29 mouse cellular contexts compared by ENCODE assay signal in the genomic region with DNA sequence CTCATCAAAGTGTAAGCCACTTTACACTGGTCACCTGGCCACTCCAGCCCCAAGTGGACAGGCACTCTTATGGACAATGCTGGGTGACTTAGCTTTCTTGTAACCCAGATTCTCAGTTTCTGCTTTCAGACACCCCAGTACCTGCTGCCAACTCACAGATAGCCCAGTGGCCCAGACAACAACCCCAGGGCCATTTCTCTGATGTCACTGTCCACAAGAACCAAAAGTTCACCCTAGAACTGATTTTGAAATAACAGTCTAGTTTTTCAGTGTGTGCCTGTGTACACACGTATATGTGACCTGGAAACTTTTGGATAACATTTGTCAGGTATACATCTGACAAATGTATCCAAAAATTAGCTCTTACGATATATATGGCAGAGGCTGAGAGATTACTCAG. TPM values are rescaled to one million over a fixed set of nuclear protein-coding genes. Genes with fewer than 3 reads are reported as not detected.
A peak's percentile ranks its signal among the peaks of the same experiment; 100 is the strongest.
DNase-seq lines count a peak whose midpoint lies in the region; ATAC-seq and TF ChIP-seq lines count a peak whose summit lies in the region.
"Had no signal": no experiment of that assay in that cellular context is flagged by ENCODE, and none has a peak within 500 bp of the region (broad histone marks: within the 10 kb centered on the region; RNA-seq: fewer than 3 reads in every experiment).

No protein-coding gene starts in this region.

- TF ChIP-seq POLR2A in liver, adult 2 months (IDR thresholded peaks at IDR 0.05; ENCODE audit: extremely low read depth, insufficient read depth, low read length) = no peak

- no peak overlapping the region for H3K4me2 ChIP-seq in liver, embryonic 12.5 days
- no peak overlapping the region for H3K4me2 ChIP-seq in liver, postnatal 0 days (ENCODE audit: low read depth, low read length)
- H3K4me2 ChIP-seq: embryonic facial prominence, embryonic 13.5 days; embryonic facial prominence, embryonic 15.5 days; forebrain, embryonic 12.5 days had no signal

- ATAC-seq in liver, embryonic 12.5 days = no peak
- peak; percentile 55 for ATAC-seq in liver, postnatal 0 days
- ATAC-seq: activated CD4-positive, CD25-positive, alpha-beta regulatory T cell, adult 4 months; CD4-positive, CD25-positive, alpha-beta regulatory T cell, adult 4 months; forebrain, embryonic 14.5 days; forebrain, embryonic 16.5 days; Patski had no signal

- no peaks in the 10 kb centered on the region; the same call in 1 of the 2 replicates for H3K9me3 ChIP-seq in liver, embryonic 12.5 days (replicated peaks)
- no peaks in the 10 kb centered on the region for H3K9me3 ChIP-seq in liver, postnatal 0 days (ENCODE audit: low read length)
- H3K9me3 ChIP-seq: embryonic facial prominence, embryonic 13.5 days; embryonic facial prominence, embryonic 15.5 days; forebrain, embryonic 10.5 days; forebrain, embryonic 12.5 days had no signal

- DNase-seq in heart, adult 11 months = peak; percentile 81
- no peak for DNase-seq in heart, postnatal 10 days
- peak; percentile 87 for DNase-seq in liver, adult 2 months (ENCODE audit: extremely low read depth, low read depth, low spot score)
- DNase-seq in liver, postnatal 0 days = no peak
- DNase-seq: adrenal gland, postnatal 10 days; adrenal gland, postnatal 25 days; B cell, adult 2 months; cerebellum, adult 11 months; cerebellum, adult 18-20 months; cerebellum, adult 8-10 months; cerebellum, adult 9-11 months; cerebellum, postnatal 14 days; cerebellum, postnatal 36 days; embryo, embryonic 11 days had no signal

- no peak overlapping the region for H3K9ac ChIP-seq in liver, adult 2 months (ENCODE audit: low read depth, low read length)
- no peak overlapping the region for H3K9ac ChIP-seq in liver, embryonic 12.5 days
- H3K9ac ChIP-seq in liver, postnatal 0 days (replicated peaks) = no peak overlapping the region
- H3K9ac ChIP-seq: embryonic facial prominence, embryonic 13.5 days; embryonic facial prominence, embryonic 15.5 days; forebrain, embryonic 12.5 days had no signal

- no peaks in the 10 kb centered on the region for H3K27me3 ChIP-seq in liver, adult 2 months (ENCODE audit: control insufficient read depth, insufficient read depth, low read length)
- no peaks in the 10 kb centered on the region for H3K27me3 ChIP-seq in liver, embryonic 12.5 days (replicated peaks)
- H3K27me3 ChIP-seq in liver, postnatal 0 days (ENCODE audit: insufficient read depth, low read length) = no peaks in the 10 kb centered on the region
- H3K27me3 ChIP-seq: CH12.LX; embryonic facial prominence, embryonic 13.5 days; embryonic facial prominence, embryonic 15.5 days; forebrain, embryonic 12.5 days; Patski had no signal

- peaks cover 8% of the 10 kb centered on the region for H3K4me1 ChIP-seq in liver, adult 2 months (ENCODE audit: control insufficient read depth, insufficient read depth, low read length)
- no peaks in the 10 kb centered on the region for H3K4me1 ChIP-seq in liver, embryonic 12.5 days
- H3K4me1 ChIP-seq in liver, postnatal 0 days (ENCODE audit: insufficient read depth) = no peaks in the 10 kb centered on the region

- WGBS in liver, adult 2 months = 43% methylated on average over 2 of the region's 2 CpGs
- 73% methylated on average over 2 of the region's 2 CpGs for WGBS in liver, embryonic 12.5 days (ENCODE audit: insufficient replicate concordance)
- 81% methylated on average over 2 of the region's 2 CpGs for WGBS in liver, postnatal 0 days (ENCODE audit: insufficient replicate concordance)

- H3K4me3 ChIP-seq in liver, adult 2 months (ENCODE audit: insufficient read depth, low read depth, low read length) = no peak overlapping the region
- H3K4me3 ChIP-seq in liver, embryonic 12.5 days = no peak overlapping the region
- no peak overlapping the region for H3K4me3 ChIP-seq in liver, postnatal 0 days (ENCODE audit: low read depth, low read length)
- H3K4me3 ChIP-seq: embryonic facial prominence, embryonic 13.5 days; embryonic facial prominence, embryonic 15.5 days; erythroblast, embryonic 14.5 days; forebrain, embryonic 10.5 days; forebrain, embryonic 12.5 days had no signal

- no peak for TF ChIP-seq CTCF in liver, adult 2 months (IDR thresholded peaks at IDR 0.05; ENCODE audit: low read depth, low read length)
- no peak for TF ChIP-seq CTCF in liver, postnatal 0 days (IDR thresholded peaks at IDR 0.05; ENCODE audit: low read depth)

- H3K36me3 ChIP-seq in liver, adult 2 months (ENCODE audit: control insufficient read depth, insufficient read depth, low read length) = no peaks in the 10 kb centered on the region
- no peaks in the 10 kb centered on the region for H3K36me3 ChIP-seq in liver, embryonic 12.5 days
- no peaks in the 10 kb centered on the region for H3K36me3 ChIP-seq in liver, postnatal 0 days (replicated peaks; ENCODE audit: insufficient read depth, low read length)
- H3K36me3 ChIP-seq: embryonic facial prominence, embryonic 13.5 days; embryonic facial prominence, embryonic 15.5 days; forebrain, embryonic 10.5 days; forebrain, embryonic 12.5 days; G1E had no signal

- no peaks in the 10 kb centered on the region for H3K79me2 ChIP-seq in liver, adult 2 months (ENCODE audit: control insufficient read depth, insufficient read depth, low read length)

- intact Hi-C loops in heart, postnatal 10 days (cut with DNase I) = no loop called here

- no peak for TF ChIP-seq EP300 in liver, postnatal 0 days (IDR thresholded peaks at IDR 0.05; ENCODE audit: low read depth)

- H3K27ac ChIP-seq in liver, adult 2 months (replicated peaks; ENCODE audit: insufficient read depth, low read depth, low read length) = peak overlapping the region; percentile 6; the same call in 1 of the 2 replicates
- no peak overlapping the region for H3K27ac ChIP-seq in liver, embryonic 12.5 days
- no peak overlapping the region for H3K27ac ChIP-seq in liver, postnatal 0 days (ENCODE audit: low read depth)
- H3K27ac ChIP-seq: embryonic facial prominence, embryonic 13.5 days; embryonic facial prominence, embryonic 15.5 days; forebrain, embryonic 10.5 days; forebrain, embryonic 12.5 days had no signal

RNA-seq across cellular contexts. Expression of gene A830005F24Rik, which starts 48.1 kb away (rescaled TPM):
- total RNA-seq in heart, postnatal 10 days (2021) = not detected
- not detected in 2 replicates for total RNA-seq in liver, adult 2 months (2014; rRNA removed)
- polyA plus RNA-seq in liver, adult 2 months (2012; rRNA removed) = not detected in 2 replicates
- 0.32 and 0.35 TPM in 2 replicates for polyA plus RNA-seq in liver, embryonic 12.5 days (2016; fragmentation: Nextera tagmentation; extraction: Ambion mirVana)
- polyA plus RNA-seq in liver, postnatal 0 days (2015; fragmentation: Nextera tagmentation; extraction: Ambion mirVana) = 0.14 and 0.19 TPM in 2 replicates
- total RNA-seq: adrenal gland, adult 18-20 months; adrenal gland, postnatal 25 days; adrenal gland, postnatal 4 days had no signal
- polyA plus RNA-seq: erythroblast, embryonic 14.5 days had no signal

RNA-seq across cellular contexts. Expression of gene Zfp169, which starts 48.2 kb away (rescaled TPM):
- 1 to 10 TPM; 5.1 to 6.7 TPM for total RNA-seq in heart, postnatal 10 days (2021)
- total RNA-seq in liver, adult 2 months (2014; rRNA removed) = 5.8 and 7.6 TPM in 2 replicates
- 3.0 and 3.1 TPM in 2 replicates for polyA plus RNA-seq in liver, adult 2 months (2012; rRNA removed)
- 1.6 and 2.5 TPM in 2 replicates for polyA plus RNA-seq in liver, embryonic 12.5 days (2016; fragmentation: Nextera tagmentation; extraction: Ambion mirVana)
- polyA plus RNA-seq in liver, postnatal 0 days (2015; fragmentation: Nextera tagmentation; extraction: Ambion mirVana) = 0.56 and 0.59 TPM in 2 replicates

Comparison
In these comparisons a context has a peak if more than half of its experiments do, and no peak if none do; other contexts are left out.
1. DNase-seq: peak in heart, adult 11 months (single experiment) and liver, adult 2 months (single experiment); none in heart, postnatal 10 days (0 of 2) and liver, postnatal 0 days (single experiment).